Mouse (Mus musculus) liver, adult 2 months (tissue): ENCODE measurements at regions not wholly inside any gene's neighbourhood (a gene's known extent, or its start where the extent isn't known, plus 50 kb on each side); places are given as distances from the start of the nearest gene placed in this dataset.

Experiments
- DNase-seq: peaks from one replicate; pipeline ENCODE4 v3.0.0-alpha.2; 2011; ENCODE audit warnings: low read depth, low spot score; ENCODE audit errors: extremely low read depth
- H3K27ac ChIP-seq: fragments of 200-500 bp; replicated peaks from 2 replicates; pipeline ENCODE4 v1.5.1; 2012; ENCODE audit warnings: low read depth, mild to moderate bottlenecking, control low read depth, inconsistent platforms, low read length; ENCODE audit not compliant: insufficient read depth
- H3K27me3 ChIP-seq: fragments of 200-500 bp; 2 replicates; pipeline ENCODE4 v1.6.1; 2012; ENCODE audit warnings: mild to moderate bottlenecking, moderate library complexity, low read length, inconsistent platforms; ENCODE audit not compliant: control insufficient read depth, insufficient read depth
- H3K36me3 ChIP-seq: fragments of 200-500 bp; 2 replicates; pipeline ENCODE4 v1.6.1; 2012; ENCODE audit warnings: low read length, inconsistent platforms; ENCODE audit not compliant: control insufficient read depth, insufficient read depth
- H3K4me1 ChIP-seq: fragments of 200-500 bp; 2 replicates; pipeline ENCODE4 v1.6.1; 2011; ENCODE audit warnings: low read length; ENCODE audit not compliant: control insufficient read depth, insufficient read depth
- H3K4me3 ChIP-seq: fragments of 200-500 bp; 2 replicates; pipeline ENCODE4 v1.5.1; 2011; ENCODE audit warnings: low read depth, mild to moderate bottlenecking, control low read depth, low read length, moderate library complexity; ENCODE audit not compliant: insufficient read depth
- H3K79me2 ChIP-seq: fragments of 200-500 bp; 2 replicates; pipeline ENCODE4 v1.6.1; 2012; ENCODE audit warnings: inconsistent platforms, mild to moderate bottlenecking, low read length, moderate library complexity; ENCODE audit not compliant: control insufficient read depth, insufficient read depth
- H3K9ac ChIP-seq: fragments of 200-500 bp; 2 replicates; pipeline ENCODE4 v1.6.1; 2012; ENCODE audit warnings: low read depth, mild to moderate bottlenecking, control low read depth, inconsistent platforms, low read length
- CTCF ChIP-seq: fragments of 200-500 bp; IDR thresholded peaks from 2 replicates; pipeline ENCODE4 v1.5.1; 2011; ENCODE audit warnings: low read depth, low read length, control low read depth
- POLR2A ChIP-seq: fragments of 200-500 bp; IDR thresholded peaks from 2 replicates; pipeline ENCODE4 v1.6.1; 2011; ENCODE audit warnings: low read length, control low read depth; ENCODE audit not compliant: insufficient read depth; ENCODE audit errors: extremely low read depth
- WGBS: fragments of 180-500 bp; shearing (Covaris S2); methylation state at CpG from one replicate; pipeline ENCODE4 v1.1.7; 2018; 5-methylcytosine and 5-hydroxymethylcytosine counted together

GRCm38 (mm10) chr1:56063474-56063873 is 573.8 kb downstream of the Hsfy2 start:
- TF ChIP-seq CTCF (no peak), POLR2A (no peak)
- Histone ChIP-seq H3K79me2 (no peaks in the 10 kb centered on the region), H3K27ac (no peak overlapping the region), H3K9ac (no peak overlapping the region), H3K4me3 (no peak overlapping the region), H3K4me1 (no peaks in the 10 kb centered on the region), H3K27me3 (no peaks in the 10 kb centered on the region), H3K36me3 (no peaks in the 10 kb centered on the region)
- DNase-seq = no peak
- 67% methylated on average over 3 of the region's 3 CpGs for WGBS
